Mouse (Mus musculus) forebrain, postnatal 0 days (tissue): ENCODE data around the gene Fdx1l. TPM values are rescaled to one million over a fixed set of nuclear protein-coding genes. Genes with fewer than 3 reads are reported as not detected.

Source experiments
- ATAC-seq: fragments of 200-750 bp; cut with Nextera tagmentation; 2 replicates; pipeline ENCODE4 v1.8.0; 2017; ENCODE audit warnings: mild to moderate bottlenecking, moderate library complexity
- DNase-seq: peaks from one replicate; pipeline ENCODE4 v3.0.0-alpha.2; 2015
- H3K27ac ChIP-seq: fragments of 300-500 bp; sonication (generic); 2 replicates; pipeline ENCODE4 v1.5.1; 2014; ENCODE audit warnings: low read depth, mild to moderate bottlenecking, antibody characterized with exemption, low read length, moderate library complexity, mixed read lengths
- H3K27me3 ChIP-seq: fragments of 300-500 bp; sonication (generic); 2 replicates; pipeline ENCODE4 v1.6.1; 2014; ENCODE audit warnings: mild to moderate bottlenecking, low read length, mixed read lengths; ENCODE audit not compliant: insufficient read depth
- H3K36me3 ChIP-seq: fragments of 300-500 bp; sonication (generic); 2 replicates; pipeline ENCODE4 v1.6.1; 2014; ENCODE audit warnings: mild to moderate bottlenecking, moderate library complexity; ENCODE audit not compliant: insufficient read depth
- H3K4me1 ChIP-seq: fragments of 300-500 bp; sonication (generic); 2 replicates; pipeline ENCODE4 v1.6.1; 2014; ENCODE audit warnings: antibody characterized with exemption; ENCODE audit not compliant: insufficient read depth
- H3K4me2 ChIP-seq: fragments of 300-500 bp; sonication (generic); 2 replicates; pipeline ENCODE4 v1.6.1; 2014; ENCODE audit warnings: low read depth, mild to moderate bottlenecking, moderate library complexity
- H3K4me3 ChIP-seq: fragments of 300-500 bp; sonication (generic); 2 replicates; pipeline ENCODE4 v1.5.1; 2014; ENCODE audit warnings: low read depth, low read length, mixed read lengths
- H3K9ac ChIP-seq: fragments of 300-500 bp; sonication (generic); 2 replicates; pipeline ENCODE4 v1.6.1; 2014; ENCODE audit warnings: mild to moderate bottlenecking
- H3K9me3 ChIP-seq: fragments of 300-500 bp; sonication (generic); 2 replicates; pipeline ENCODE4 v1.6.1; 2016; ENCODE audit warnings: low read length
- CTCF ChIP-seq: sonication (generic); IDR thresholded peaks from 2 replicates; pipeline ENCODE4 v1.5.1; 2016; ENCODE audit warnings: antibody characterized with exemption, control low read depth, low read depth
- WGBS: fragments of 180-500 bp; shearing (Covaris S2); extraction: QIAGEN DNeasy Blood & Tissue Kit; methylation state at CpG from one replicate; pipeline ENCODE4 v1.1.7; 2014; 5-methylcytosine and 5-hydroxymethylcytosine counted together
- polyA plus RNA-seq: library from polyadenylated mRNA; unstranded; fragments of >200 nt; fragmentation: Nextera tagmentation; extraction: Ambion mirVana; gene quantifications from 2 replicates; pipeline ENCODE4 v1.2.1, GENCODE M21; 2015
- total RNA-seq: library from RNA; depleted of rRNA; stranded (reverse); fragments of >200 nt; gene quantifications from 2 replicates; pipeline ENCODE4 v1.2.3, GENCODE M21; 2014

Fdx1l gene
- total and polyA plus RNA-seq, 2 experiments from 2014 or later: 63.2 to 79.4 TPM

DNA sequence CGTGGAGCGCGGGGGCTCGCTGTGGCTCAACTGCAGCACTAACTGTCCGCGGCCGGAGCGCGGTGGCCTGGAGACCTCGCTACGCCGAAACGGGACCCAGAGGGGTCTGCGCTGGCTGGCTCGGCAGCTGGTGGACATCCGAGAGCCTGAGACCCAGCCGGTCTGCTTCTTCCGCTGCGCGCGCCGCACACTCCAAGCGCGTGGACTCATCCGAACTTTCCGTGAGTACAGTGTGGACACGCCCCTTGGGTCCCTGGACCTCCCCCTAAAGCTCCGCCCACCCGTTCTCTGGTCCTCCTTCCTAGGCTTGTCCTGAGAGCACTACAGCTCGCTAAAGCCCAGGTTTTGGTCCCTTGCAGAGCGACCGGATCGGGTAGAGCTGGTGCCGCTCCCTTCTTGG lies 40.3 kb downstream of the Fdx1l start:
- TF ChIP-seq CTCF: no peak
- no peaks in the 10 kb centered on the region for H3K9me3 ChIP-seq
- no peak for ATAC-seq
- H3K4me1 ChIP-seq: peaks cover 13% of the 10 kb centered on the region
- H3K36me3 ChIP-seq: no peaks in the 10 kb centered on the region
- DNase-seq: no peak
- peak overlapping the region; percentile 57 for H3K4me3 ChIP-seq
- H3K27ac ChIP-seq: no peak overlapping the region
- peak overlapping the region; percentile 99 for H3K4me2 ChIP-seq
- peak overlapping the region; percentile 14 for H3K9ac ChIP-seq
- peaks cover 69% of the 10 kb centered on the region for H3K27me3 ChIP-seq
- WGBS: 0% methylated on average over 31 of the region's 34 CpGs

DNA sequence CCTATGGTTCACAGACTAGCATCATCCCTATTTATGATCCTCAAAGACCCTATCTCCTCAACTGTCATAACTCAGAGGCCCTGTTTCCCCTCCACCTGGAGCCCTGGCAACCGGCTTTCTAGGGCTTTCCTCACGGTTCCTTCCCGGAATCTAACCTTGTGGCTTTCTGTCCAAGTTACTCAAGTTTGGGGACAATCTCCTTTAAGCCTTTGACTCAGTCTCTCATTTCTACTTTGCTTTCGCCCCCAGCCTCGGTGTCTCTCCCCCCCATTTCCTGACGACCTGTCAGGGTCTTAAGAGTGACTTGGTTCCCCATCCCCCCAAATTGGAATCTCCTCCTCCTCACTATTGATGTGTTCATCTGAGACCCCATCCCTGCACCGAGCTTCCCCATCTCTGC lies 40.9 kb downstream of the Fdx1l start:
- Histone ChIP-seq H3K4me2 (peak overlapping the region; percentile 99), H3K9ac (peak overlapping the region; percentile 61), H3K9me3 (no peaks in the 10 kb centered on the region), H3K27me3 (peaks cover 68% of the 10 kb centered on the region), H3K27ac (0 out of 2 replicates have a peak overlapping the region, but pooled peaks have one; percentile 66), H3K4me1 (peaks cover 13% of the 10 kb centered on the region), H3K4me3 (peak overlapping the region; percentile 57), H3K36me3 (no peaks in the 10 kb centered on the region)
- ATAC-seq (no peak), DNase-seq (no peak)
- no peak for TF ChIP-seq CTCF
- WGBS: 3% methylated on average over 7 of the region's 7 CpGs

- Histone ChIP-seq H3K4me2 (peak within 1 kb of the TSS; percentile 99), H3K4me1 (peaks cover 13% of the 10 kb centered on the region), H3K27ac (peak within 1 kb of the TSS; percentile 66), H3K36me3 (no peaks in the 10 kb centered on the region), H3K9me3 (no peaks in the 10 kb centered on the region), H3K27me3 (peaks cover 65% of the 10 kb centered on the region), H3K4me3 (peak within 1 kb of the TSS; percentile 57), H3K9ac (peak within 1 kb of the TSS; percentile 61)
- no peak for TF ChIP-seq CTCF
- under 1% methylated on average over 32 of the region's 35 CpGs for WGBS
- peak; percentile 69 for ATAC-seq
- DNase-seq: peak; percentile 76
Measured at GRCm38 (mm10) chr9:21031896-21032351, 41.5 kb downstream of the Fdx1l start, which contains the start of gene Icam5. Icam5 (plus strand) TSS chr9:21032073.

DNA sequence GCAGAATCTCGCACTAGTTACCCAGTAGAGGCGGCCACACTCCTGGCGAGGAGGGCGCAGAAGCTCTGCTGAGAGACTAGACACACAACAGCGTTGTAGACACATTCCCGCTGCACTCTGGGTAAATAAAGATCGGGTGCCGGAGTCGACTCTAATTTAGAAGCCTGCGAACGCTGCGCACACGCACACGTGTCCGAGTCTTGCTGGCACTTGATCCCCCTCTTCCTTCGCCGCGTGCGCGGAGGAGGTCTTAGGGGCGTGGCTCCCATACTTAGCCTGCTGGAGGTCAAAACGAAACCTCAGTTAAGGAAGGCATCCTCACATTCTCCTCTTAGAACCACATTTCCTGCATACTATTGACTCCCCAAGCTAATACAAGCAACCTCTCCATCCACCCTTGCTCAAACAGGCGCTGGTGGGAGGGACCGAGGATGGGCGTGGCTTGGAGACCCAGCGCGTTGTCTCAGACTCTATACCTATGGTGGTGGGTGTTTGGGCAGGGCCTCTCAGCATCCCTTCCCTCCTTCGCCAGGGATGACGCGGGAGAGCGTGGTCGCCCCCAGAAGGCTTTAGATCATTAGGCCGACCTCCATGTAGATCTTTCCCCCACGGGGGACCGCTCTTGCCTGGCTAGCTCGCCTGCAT lies 42.0 kb downstream of the Fdx1l start:
- DNase-seq (peak; percentile 85), ATAC-seq (peak; percentile 70)
- Histone ChIP-seq H3K4me2 (peak overlapping the region; percentile 99), H3K27me3 (peaks cover 59% of the 10 kb centered on the region), H3K9ac (peak overlapping the region; percentile 61), H3K9me3 (no peaks in the 10 kb centered on the region), H3K36me3 (no peaks in the 10 kb centered on the region), H3K4me1 (peaks cover 13% of the 10 kb centered on the region), H3K27ac (peak overlapping the region; percentile 66), H3K4me3 (peak overlapping the region; percentile 57)
- TF ChIP-seq CTCF: no peak
- 2% methylated on average over 36 of the region's 36 CpGs for WGBS

DNA sequence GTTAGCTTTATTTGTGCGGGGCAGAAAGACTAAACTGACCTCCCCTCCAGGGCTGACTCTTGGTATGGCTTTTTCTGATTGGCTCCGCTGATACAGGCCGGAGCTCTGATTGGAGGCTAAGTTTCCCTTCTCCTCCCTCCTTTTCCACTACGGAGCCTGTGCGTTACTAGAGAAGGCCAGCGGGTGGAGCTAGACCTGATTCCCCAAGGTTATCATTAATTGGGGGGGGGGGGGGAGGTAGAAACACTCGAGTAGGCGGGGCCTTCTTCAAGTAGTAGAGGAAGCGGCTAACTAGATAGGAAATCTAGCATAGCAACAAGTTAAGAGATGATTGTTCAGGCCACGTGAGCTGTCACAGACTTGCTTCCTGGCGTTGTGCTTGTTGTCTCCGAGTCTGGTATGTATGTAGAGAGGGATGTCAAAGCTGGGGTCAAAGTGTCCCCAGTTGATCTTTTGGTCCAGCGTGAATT lies 42.6 kb downstream of the Fdx1l start:
- Histone ChIP-seq H3K36me3 (no peaks in the 10 kb centered on the region), H3K4me2 (peak overlapping the region; percentile 99), H3K27ac (peak overlapping the region; percentile 66), H3K27me3 (peaks cover 54% of the 10 kb centered on the region), H3K4me1 (peaks cover 13% of the 10 kb centered on the region), H3K9ac (0 out of 2 replicates have a peak overlapping the region, but pooled peaks have one; percentile 61), H3K9me3 (no peaks in the 10 kb centered on the region), H3K4me3 (peak overlapping the region; percentile 57)
- peak; percentile 67 for TF ChIP-seq CTCF
- ATAC-seq (peak; percentile 77), DNase-seq (peak; percentile 84)
- under 1% methylated on average over 13 of the region's 13 CpGs for WGBS

DNA sequence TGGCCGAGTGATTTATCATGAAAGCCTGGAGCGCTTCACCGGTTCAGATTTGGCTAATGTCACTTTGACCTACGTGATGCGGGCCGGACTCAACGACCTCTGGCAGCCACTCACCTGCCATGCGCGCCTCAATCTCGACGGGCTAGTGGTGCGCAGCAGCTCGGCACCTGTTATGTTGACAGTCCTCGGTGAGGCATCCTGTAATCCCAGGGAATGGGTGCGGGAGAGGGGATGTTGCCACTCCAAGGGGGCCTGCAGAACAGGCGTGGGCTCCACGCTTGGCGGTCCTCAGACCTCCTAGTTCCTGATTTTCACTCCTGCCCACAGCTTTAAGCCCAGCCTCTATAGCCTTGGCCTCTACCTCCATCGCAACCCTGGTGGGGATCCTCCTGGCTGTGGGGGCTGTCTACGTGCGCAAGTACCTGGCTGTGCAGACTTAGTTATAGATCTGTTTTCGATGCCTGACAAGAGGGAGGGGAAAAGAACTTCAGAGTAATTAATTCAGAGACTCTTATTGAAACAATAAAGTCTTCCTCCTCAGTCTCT lies 43.3 kb downstream of the Fdx1l start:
- 23% methylated on average over 22 of the region's 22 CpGs for whole genome bisulfite sequencing
- H3K27ac ChIP-seq: no peak overlapping the region
- no peaks in the 10 kb centered on the region for H3K9me3 ChIP-seq
- no peaks in the 10 kb centered on the region for H3K36me3 ChIP-seq
- H3K4me3 ChIP-seq: no peak overlapping the region
- TF ChIP-seq CTCF: no peak
- peaks cover 47% of the 10 kb centered on the region for H3K27me3 ChIP-seq
- H3K4me2 ChIP-seq: no peak overlapping the region
- no peak overlapping the region for H3K9ac ChIP-seq
- ATAC-seq (no peak), DNase-seq (no peak)
- peaks cover 9% of the 10 kb centered on the region for H3K4me1 ChIP-seq
